Mouse (Mus musculus): ENCODE measurements around the gene Trim24.

GRCm38 (mm10) chr6:37872861-37873260 is 2.2 kb downstream of the Trim24 start:
- TF ChIP-seq ZMIZ1 (IDR thresholded peaks at IDR 0.05; ENCODE audit: low read depth, low read length) (no peak), BHLHE40 (IDR thresholded peaks at IDR 0.05; ENCODE audit: borderline replicate concordance, low read depth, low read length) (no peak), POLR2A (IDR thresholded peaks at IDR 0.05; ENCODE audit: control insufficient read depth in 1 of 2, insufficient read depth in 1 of 2, low read depth in 1 of 2, low read length in 2 of 2, poor library complexity in 1 of 2) (no peak), MAX (IDR thresholded peaks at IDR 0.05; ENCODE audit: low read length) (no peak), RAD21 (IDR thresholded peaks at IDR 0.05; ENCODE audit: low read depth, low read length) (no peak), POLR2AphosphoS5 (IDR thresholded peaks at IDR 0.05; ENCODE audit: borderline replicate concordance, low read depth, low read length) (no peak)

Measured in MEL (cell line).